Mouse (Mus musculus): Measurements from ENCODE around the gene Abhd14b.

The Abhd14b gene

GRCm38 (mm10) chr9:106447348-106447747, at the start of gene Abhd14b, which contains the start of gene Abhd14a:
Gene Abhd14b (plus strand): TSS chr9:106447459.
Gene Abhd14a (minus strand): TSS chr9:106447678.
- DNase-seq (ENCODE audit: low spot score): peak; percentile 61

DNA sequence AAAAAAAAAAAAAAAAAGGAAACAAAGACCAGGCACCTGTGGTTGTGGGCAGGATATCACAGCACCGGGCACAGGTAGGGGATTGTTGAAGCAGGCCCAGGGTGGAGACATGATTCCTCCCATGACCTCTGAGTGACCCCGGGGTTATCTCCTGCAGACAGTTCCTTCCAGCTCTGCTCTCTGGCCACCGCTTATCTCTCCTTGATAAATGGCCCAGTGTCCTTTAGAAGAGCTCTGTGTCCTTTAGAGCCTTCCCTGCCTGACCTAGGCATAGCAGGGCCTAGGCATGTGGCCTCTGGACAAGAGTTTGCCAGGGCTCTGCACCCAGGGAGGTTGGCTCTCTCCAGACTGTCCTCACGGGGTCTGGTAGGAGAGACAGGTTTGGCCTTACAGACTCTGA, 49.5 kb upstream of the Abhd14b start:
- no peak for DNase-seq (ENCODE audit: low spot score)

DNA sequence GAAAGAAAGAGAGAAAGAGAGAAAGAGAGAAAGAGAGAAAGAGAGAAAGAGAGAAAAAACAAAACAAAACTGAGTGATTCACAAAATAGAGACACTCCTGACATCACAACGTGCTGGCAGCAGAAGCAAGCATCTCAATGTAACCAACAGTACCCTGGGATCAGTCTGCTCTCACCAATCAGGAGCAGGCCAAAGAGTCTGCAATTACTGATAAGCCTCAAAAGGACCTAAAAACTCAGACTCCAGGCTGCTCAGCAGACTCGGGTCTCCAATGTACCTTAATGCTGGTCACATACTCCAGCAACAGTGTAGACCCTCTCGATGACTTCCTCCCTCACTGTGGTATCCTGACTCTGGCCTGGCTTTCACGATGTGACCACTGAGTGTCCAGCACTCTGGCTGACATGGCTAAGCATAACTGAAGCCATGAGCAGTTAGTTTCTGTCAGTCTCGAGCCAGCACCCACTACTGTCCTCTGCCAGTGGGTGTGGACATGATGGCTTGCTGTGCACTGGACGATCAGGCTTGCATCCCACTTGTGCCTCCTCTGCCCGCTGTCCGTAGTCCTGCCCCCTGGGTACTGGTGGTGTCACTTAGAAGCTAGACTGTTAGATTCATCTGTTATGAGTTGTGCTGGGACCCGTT, 48.5 kb upstream of the Abhd14b start:
- DNase-seq (ENCODE audit: low spot score): no peak

GRCm38 (mm10) chr9:106399808-106400207, 47.5 kb upstream of the Abhd14b start:
- no peak for DNase-seq (ENCODE audit: low spot score)

DNA sequence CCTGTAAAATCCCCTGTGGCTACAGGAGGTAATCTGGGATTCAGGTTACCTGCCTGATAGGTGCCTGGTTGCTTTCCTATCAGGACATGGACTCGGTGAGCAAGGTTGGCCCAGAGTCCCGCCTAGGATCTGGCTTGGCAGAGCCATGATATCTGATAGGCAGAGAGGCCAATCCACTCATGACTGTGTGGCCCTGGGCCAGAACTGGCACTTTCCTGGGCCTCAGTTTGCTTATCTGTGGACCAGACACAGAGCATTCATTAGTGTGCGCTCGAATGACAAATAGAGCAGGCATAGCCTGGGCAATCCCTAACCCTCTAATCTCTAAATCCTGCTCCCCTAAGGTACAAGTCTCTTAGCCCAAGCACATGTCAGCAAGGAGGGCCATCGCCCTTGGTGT, 45.1 kb upstream of the Abhd14b start:
- DNase-seq (ENCODE audit: low spot score): no peak

DNA sequence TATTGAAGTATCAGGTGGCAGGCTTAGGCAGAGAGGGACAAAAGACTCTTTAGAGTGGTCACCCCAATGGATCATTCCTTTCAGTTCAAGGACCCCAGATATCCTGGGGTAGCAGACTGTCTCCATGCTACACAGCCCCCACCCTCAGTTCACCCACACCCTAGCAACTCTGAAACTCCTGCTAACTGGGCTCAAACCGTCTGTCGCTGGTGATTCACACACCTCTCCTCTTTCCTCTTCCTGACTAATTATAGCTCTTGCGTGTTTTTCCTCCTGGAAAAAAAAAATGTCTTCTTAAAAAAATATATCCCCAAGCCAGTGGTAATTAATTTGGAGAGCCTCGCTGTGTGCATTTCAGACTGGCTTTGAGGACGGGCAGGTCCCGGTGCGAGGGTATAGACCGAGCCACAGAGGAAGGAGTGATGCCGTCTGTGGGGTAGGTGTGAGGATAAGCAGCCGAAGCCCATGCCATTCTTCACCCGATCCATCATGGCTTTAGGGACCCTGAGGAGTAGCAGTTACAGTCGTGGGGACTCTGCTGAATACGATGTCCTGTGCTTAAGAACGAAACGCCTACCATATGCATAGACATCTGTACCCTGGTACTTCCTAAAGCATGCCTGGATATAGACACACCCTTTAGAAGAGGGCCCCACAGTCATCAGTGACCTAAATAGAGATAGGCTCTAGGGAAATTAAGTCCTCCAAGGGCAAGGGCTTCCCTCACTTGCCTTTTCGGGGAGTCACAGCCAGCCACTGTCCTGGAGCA, 44.5 kb upstream of the Abhd14b start:
- no peak for DNase-seq (ENCODE audit: low spot score)

DNA sequence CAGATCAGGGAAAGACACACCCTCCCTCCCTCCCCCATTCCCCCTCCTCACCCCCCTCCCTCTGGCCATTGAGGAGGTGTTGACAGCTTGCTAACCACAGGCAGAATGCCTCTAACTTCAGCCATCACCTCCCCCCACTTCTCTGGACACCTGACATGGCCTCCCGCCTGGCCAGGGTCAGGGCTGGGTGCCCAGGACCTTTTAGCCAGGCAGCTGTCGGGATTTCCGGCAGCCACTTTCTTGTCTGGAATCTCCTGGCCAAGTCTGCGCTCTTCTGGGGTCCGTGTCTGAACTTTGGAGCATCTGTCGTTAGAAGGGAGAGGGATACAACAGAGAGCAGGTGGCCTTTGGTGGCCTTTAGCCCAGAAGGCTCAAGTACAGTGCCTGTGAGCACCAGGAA, 42.0 kb upstream of the Abhd14b start:
- DNase-seq (ENCODE audit: low spot score): no peak

- no peak for DNase-seq (ENCODE audit: low spot score)
Measured at GRCm38 (mm10) chr9:106406443-106407078, 40.7 kb upstream of the Abhd14b start.

GRCm38 (mm10) chr9:106409096-106409495, 38.2 kb upstream of the Abhd14b start:
- DNase-seq (ENCODE audit: low spot score): no peak

DNA sequence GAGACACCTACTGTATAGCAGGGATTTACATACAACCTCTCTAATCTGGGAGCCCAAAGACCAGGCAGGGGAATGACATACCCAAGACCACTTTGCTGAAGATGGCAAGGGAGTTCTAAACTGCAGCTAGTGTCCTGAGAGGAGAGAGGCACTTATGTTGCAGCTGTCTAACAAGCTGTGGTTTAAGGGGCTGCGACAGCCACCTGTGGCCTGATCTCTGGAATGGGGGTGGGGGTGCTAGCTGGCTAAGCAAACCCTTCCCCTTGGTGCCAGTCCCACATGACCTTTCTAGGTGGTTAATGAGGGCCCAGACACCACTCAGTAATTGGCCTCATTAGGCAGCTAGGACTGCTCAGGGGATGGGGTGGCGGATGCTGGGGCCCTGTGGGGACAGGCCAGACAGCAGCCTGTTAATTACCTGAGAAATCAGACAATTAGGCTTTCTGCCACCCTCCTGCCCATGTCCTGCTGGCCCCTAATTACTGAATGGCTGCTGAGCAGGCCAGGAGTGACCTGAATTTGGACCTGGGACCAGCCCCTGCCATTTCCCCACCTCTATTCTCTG, 37.1 kb upstream of the Abhd14b start:
- DNase-seq (ENCODE audit: low spot score): no peak

DNA sequence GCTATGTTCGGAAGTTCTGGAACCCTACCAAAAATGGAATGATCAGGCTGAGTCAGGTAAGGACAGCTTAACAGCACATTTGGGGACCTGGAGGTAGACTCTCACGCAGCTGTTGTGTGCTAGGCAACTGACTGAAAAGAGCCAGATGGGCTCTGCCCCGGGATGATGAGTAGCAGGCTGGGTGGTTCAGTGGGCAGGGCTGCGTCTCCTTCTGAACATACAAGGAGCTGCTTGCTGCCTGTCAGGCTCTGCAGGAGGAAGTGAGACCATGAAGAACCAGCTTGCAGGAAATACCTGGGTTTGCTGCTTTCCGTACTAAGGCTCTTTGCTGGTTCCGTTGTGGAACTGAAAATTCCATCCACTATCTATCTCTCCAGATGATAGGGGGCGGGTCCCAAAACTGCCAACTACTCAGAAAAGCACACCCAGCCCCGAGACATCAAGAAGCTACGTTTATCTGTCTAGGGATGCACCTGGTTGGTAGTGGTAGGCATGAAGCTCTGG, 36.1 kb upstream of the Abhd14b start:
- no peak for DNase-seq (ENCODE audit: low spot score)

DNA sequence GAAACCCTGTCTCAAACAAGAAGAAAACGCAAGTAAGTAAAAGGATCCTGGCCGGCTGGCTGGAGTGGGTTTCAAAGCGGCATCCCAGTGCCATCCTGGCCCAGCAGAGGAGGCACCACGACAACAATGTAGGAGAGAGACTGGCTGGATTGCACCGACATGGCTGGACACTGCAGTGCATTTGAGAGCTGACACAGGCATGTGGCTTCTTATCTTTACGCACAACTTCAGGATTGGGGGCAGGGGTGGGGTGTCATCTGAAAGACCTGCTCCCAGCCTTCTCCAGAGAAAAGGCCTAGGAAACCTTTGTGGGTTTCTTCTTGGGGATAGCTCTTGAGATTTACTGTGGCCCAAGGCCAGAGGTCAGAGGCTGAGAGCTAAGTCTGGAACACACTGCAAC, 35.5 kb upstream of the Abhd14b start:
- no peak for DNase-seq (ENCODE audit: low spot score)

DNA sequence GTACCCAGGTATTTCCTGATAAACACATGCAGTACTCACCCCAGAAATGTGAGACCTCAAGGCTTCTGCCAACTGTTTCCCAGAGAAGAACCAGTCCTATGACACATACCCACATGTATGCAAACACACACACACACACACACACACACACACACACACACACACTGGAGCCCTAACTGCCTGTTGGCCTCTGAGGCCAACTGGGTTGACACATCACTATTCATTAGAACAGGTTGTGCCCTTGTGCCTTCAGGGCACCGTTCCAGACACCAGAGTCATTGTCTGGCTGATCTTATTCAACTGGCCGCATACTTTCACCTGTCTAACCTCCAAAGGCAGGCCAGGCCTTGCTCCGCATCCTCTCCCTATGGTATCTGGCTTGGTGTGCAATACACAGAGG, 35.0 kb upstream of the Abhd14b start:
- DNase-seq (ENCODE audit: low spot score): no peak

GRCm38 (mm10) chr9:106413606-106414005, 33.7 kb upstream of the Abhd14b start:
- DNase-seq (ENCODE audit: low spot score): no peak

GRCm38 (mm10) chr9:106416826-106417225, 30.4 kb upstream of the Abhd14b start:
- no peak for DNase-seq (ENCODE audit: low spot score)

DNA sequence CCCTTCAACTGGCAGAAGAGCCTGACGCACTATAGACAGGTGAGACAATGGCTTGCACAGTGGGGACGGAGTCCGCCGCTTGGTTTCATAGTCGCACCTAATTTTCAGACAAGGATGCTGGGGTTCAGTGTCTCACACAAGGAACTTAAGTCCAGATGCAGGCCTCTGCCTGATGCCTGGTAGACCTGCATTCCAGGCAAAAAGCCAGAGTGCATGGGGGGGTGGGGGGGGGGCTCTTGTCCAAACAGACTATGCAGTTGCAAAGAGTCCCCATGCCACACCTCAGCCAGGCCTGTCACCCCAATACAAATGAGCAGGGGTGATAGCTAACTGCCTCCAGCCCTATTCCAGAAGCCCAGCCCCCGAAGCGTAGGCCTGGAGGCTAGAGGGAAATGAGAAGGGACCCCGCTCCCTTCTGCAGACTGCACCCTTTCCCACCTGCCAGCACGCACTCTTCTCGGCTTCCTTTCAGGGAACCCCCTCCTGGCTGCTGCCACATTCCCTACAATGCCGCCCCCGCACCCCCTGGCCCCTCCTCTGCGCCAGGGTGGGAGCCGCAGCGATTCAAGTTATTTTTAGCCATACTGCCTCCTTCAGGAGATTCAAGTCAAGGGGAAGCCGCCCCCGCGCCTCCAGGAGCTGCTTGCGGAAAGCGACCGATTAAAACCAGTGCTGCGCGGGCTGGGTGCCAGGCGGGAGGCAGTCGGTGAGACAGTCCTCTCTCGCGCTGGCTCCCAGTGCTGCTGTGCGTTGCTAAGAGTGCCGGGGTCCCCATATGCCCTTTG, 29.2 kb upstream of the Abhd14b start:
- peak; percentile 38 for DNase-seq (ENCODE audit: low spot score)

- no peak for DNase-seq (ENCODE audit: low spot score)
Measured at GRCm38 (mm10) chr9:106420608-106421007, 26.7 kb upstream of the Abhd14b start.

DNA sequence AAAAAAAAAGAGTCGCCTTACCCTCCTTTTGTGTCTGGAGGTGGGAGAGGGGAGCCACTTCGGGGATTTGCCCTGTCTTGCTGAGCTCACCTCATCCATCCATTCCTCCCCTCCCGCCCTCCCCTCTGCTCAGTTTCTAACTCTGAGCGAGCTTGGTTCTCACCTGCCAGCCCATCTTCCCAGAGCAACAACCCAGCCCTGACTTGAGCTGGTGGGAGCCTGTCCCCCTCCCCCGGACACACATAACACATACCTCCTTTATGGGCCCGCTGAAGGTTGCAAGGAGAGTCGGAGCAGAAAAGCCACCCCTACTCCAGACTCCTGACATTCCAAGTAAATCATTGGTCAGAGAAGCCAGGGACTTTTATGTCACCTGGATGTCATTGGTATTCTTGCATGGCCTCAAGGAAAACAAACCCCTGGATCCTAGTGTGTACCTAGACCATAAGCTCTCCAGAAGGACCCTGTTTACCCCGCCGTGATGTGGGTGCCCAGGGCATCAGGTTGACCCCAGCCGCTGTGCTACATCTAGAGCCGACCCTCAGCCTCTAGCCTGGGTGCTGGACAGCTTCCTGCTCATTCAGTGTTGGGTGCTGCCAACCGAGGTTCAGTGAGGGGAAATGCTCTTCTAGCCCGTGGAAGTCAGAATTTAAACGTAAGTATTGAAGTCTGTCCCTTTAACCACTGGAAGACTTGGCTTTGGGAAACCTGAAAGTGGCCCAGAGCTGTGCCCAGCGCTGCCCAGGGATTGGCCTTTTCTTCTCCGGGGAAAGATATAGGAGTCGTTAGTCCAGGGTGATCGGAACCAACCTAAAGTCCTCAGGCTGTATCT, 26.0 kb upstream of the Abhd14b start:
- no peak for DNase-seq (ENCODE audit: low spot score)

DNA sequence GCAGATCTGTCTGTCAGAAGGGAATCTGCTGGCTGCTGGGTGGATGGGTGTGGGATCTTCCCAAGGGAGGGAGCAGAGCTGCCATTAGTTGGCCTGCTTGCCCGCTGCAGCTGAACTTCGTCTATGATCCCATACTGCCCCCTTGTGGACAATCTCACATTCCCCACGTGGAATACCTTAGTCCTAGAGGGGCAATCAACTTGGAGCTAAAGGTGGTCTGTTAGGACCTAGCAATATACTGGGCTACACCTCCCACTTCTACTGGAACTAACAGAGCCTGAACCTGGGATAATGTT, 25.4 kb upstream of the Abhd14b start:
- DNase-seq (ENCODE audit: low spot score): peak; percentile 79

DNA sequence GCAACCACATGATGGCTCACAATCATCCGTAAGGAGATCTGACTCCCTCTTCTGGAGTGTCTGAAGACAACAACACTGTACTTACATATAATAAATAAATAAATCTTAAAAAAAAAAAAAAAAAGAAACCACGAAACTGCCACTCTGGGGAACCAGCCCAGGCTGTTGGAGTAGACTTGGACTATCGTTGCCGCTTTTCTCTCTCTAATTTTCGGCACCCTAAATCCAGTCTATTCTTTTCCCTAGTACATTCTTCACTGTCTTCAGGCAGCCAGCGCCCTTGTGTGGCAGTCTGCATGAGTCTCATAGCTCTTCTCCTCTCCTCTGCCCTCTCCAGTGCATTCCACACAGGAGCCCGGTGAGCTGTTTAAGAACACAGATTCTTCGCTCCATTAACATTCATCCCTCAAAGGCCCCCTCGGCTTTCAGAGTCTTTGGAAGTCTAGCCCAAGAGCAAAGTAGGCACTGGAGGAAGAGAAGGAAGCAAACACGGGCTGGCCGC, 18.5 kb upstream of the Abhd14b start:
- DNase-seq (ENCODE audit: low spot score): no peak

Measured in T-cell, adult 2 months (primary cell).